Mouse (Mus musculus) liver, embryonic 14.5 days (tissue): ENCODE results near the gene Slamf9.

ENCODE experiments used
- CTCF ChIP-seq: IDR thresholded peaks from 2 replicates; pipeline ENCODE4 v1.5.1; 2016; ENCODE audit warnings: antibody characterized with exemption, low read depth, control low read depth
- EP300 ChIP-seq: IDR thresholded peaks from 2 replicates; pipeline ENCODE4 v1.6.1; 2016; ENCODE audit warnings: antibody characterized with exemption, low read depth

DNA sequence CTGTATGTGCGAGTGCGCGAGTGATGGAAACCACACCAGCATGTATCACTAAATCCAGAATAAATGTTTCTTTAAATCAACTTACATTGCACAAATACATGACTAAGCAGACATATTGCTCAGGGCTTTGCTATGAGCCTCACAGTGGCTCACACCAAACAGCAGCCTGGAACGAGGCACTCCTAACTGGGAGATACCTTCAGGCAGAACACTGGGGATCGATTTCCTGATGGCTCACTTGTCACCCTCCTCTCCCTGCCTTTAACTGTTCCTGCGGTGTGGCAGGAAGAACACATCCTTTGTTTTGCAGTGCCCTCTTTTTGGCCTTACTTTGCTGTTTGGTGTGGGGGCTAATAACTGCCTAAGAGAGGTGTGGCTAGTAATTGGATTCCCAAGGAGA is 44.5 kb downstream of the Slamf9 start:
- TF ChIP-seq CTCF (no peak), EP300 (no peak)
